Mouse (Mus musculus) A20 (cell line): ENCODE results near the gene Faim2.

Experiments used
- DNase-seq: peaks from one replicate; pipeline ENCODE4 v3.0.0-alpha.2; 2011; ENCODE audit warnings: low read depth, low spot score

Gene Faim2

DNA sequence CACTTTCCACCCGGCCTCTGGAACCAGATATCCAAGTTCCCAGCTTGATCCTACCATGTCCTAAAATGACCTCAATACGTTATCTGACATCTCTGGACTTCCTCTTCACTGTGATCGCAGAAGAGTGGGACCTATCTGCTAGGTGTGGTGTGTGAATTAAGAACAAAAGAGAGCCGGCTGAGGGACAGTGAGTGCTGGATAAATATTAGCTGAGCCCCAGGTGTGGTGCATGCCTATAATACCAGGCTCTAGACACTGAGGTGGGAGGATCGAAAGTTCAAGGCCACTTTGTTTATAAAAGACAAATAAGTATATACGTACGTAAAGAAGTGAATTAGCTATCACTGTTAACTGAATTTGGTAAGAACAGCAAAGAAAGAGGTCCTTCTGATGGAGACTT is 18.1 kb downstream of the Faim2 start:
- DNase-seq = no peak

DNA sequence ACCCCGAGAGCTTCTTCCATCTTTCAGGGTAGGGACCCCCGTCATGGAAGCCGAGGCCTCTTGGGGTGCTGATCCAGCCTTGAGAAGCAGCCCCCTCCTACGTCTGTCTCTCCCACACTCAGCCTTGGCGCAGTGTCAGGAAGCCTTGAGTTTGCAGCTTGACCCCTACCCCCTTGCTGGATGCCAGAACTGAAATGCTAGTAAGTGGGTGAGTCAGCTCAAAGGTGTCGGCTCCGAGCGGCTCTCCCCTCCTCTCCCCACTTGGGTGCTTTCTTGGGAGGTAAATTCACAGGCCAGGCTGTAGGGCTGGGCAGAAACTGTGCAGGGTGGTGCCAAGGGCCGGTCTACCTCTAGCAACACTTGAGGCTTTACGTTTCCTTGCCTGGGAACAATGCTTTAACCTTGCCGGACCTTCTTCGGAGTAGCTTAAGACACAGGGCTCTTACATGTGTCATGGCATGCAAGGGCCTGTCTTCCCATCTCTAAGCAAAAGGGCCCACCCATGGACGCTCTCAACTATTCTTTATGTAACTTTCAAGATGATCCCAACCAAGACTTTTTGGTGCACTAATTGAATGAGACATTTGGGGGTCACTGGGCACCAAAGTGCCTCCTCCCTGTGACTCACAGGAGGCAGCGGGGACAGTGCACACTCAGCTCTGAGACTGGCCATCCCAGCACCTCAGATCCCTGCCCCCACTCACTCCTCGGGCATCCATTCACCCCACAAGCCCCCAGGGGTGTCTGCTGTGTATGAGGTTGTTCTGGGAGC is 22.5 kb downstream of the Faim2 start:
- no peak for DNase-seq

DNA sequence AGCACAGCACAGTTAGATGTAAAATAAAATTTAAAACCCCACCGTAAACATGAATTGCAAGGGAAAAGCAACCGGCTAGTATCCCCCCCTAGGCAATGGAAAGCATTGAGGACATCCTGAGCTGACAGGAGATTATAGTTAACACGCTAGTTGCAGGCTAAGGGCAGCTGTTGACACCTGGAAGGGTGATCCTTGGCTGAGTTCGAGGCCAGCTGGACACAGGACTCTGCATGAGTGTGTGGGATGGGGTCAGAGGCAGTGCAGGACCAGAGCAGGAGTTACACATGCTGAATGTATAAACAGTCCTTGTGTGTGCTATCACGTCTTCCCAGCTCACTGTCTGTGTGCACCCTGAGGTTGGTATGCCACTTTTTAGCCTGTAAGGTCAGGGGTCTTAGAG is 24.7 kb downstream of the Faim2 start:
- DNase-seq = no peak

GRCm38 (mm10) chr15:99502311-99502831 is 25.6 kb downstream of the Faim2 start:
- DNase-seq = no peak

GRCm38 (mm10) chr15:99501292-99502260 is 26.4 kb downstream of the Faim2 start:
- DNase-seq = no peak

- no peak for DNase-seq
Measured at GRCm38 (mm10) chr15:99500320-99500719, 27.6 kb downstream of the Faim2 start.

GRCm38 (mm10) chr15:99499726-99500125 is 28.2 kb downstream of the Faim2 start:
- DNase-seq = no peak

DNA sequence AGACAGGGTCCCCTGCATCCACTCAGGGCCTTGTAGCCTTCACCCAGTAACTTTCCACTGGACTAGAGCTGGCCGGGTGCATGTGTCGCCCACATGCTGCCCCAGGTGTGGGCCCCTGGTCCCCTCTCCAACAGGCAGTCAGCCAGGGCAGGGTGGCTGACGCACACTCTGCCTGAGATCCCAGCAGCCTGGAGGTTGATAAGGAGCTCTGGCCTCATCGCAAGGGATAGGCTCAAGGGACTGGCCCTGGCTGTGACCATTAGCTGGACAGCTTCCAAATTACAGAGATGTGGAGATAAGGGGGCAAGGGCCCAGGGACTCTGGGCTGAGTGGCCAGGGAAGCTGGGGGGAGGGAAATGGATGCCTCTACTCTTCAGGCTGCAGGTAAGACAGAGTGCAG is 29.2 kb downstream of the Faim2 start:
- DNase-seq = no peak

DNA sequence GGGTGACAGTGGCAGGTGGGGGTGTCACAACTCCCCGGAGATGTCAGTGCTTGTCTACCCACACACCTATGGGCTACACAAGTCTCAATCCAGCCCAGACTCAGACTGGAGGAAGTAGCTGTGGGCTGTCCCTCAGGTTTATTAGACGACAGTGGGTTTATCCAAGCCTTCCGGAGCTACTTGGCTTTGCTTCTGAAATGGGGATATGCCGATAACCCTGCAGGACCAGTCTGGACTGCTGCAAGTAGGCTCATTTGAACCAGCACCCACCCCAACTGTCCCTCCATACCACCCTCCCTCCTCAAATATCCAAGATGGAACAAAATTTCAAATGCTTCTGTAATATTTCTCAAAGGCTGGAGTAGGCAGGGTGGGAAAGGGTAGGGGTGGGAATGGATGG is 29.6 kb downstream of the Faim2 start:
- DNase-seq = no peak

- no peak for DNase-seq
Measured at GRCm38 (mm10) chr15:99497527-99498242, 30.3 kb downstream of the Faim2 start.

DNA sequence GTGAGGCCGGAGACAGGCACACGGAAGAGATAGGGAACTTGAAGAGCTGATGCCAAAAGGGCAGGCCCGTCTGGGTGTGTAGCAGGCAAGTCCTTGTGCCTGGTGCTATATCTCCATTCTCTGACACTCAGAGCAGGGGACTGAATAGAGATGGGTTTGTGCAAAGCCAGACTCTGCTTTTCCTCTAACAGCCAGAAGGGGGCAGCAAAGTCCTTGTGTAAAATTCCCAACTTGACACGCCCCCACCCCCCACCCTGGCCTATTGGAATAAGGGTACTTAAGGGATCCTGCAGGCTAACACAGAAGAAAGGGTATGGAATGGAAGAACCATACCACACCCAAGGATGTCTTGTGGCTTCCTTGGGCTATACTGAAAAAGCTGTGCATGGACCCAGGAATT is 30.9 kb downstream of the Faim2 start:
- peak; percentile 47 for DNase-seq

GRCm38 (mm10) chr15:99484745-99485144 is 43.2 kb downstream of the Faim2 start:
- no peak for DNase-seq

DNA sequence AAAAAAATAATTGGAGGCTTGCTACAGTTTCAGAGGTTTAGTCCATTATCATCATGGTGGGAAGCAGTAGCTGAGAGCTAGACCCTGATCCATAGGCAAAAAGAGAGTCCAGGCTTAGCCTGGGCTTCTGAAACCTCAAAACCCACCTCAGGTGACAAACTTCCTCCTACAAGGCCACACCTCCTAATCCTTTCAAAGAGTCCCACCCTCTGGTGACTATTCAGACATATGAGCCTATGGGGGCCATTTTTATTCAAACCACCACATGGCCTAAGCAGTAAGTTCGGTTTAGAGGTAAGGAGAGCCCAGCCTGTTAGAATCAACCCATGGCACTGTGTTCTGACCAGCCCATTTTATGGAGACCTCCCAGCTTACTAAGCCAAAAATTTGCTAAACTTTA is 52.2 kb downstream of the Faim2 start:
- peak; percentile 50 for DNase-seq

DNA sequence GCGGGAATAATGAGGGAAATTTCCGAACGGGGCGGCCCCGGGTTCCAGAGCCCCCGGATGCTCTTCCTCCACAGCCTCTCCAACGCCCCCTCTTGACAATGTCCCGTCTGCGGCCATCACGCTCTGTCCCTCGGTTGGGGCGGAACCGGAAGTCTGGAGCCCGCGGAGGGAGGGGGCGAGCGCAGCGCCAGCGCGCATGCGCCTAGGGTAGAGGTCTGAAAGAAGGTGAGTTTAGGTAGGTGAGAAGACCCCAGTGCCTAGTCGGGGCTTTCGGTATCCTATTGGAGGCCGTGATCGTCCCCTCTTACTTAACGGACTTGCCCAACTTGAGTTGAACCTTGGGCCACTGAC is 53.4 kb downstream of the Faim2 start, which contains the start of gene Bcdin3d:
TSS of gene Bcdin3d (minus strand) at position 155 of the 351 bp plus-strand sequence.
- DNase-seq = peak; percentile 94

- DNase-seq = peak; percentile 67
Measured at GRCm38 (mm10) chr15:99473801-99474575, 54.0 kb downstream of the Faim2 start.

GRCm38 (mm10) chr15:99472972-99473371 is 55.0 kb downstream of the Faim2 start:
- peak; percentile 89 for DNase-seq

DNA sequence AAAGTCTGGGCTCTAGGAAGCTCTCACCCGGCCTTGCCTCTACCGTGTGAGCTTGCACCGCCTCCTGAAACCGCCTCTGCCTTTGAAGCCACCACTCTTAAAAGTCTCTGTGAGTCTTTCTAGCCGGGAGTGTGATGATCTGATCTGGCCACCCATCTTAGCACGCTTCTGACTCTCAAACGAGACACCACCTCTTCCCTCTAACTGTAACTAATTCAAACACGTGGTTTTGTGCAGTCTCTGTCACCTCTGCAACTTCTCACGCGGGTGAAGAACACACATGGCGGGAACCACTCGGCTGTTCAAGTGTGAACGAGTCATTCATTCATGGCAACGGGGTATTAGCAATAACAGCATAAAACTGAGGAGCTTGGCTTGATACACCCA is 56.3 kb downstream of the Faim2 start:
- DNase-seq = peak; percentile 83

GRCm38 (mm10) chr15:99470971-99471676 is 56.8 kb downstream of the Faim2 start:
- DNase-seq = peak; percentile 81

- no peak for DNase-seq
Measured at GRCm38 (mm10) chr15:99470224-99470761, 57.7 kb downstream of the Faim2 start.

- no peak for DNase-seq
Measured at GRCm38 (mm10) chr15:99469736-99470135, 58.2 kb downstream of the Faim2 start.
